Mouse (Mus musculus) cerebellum, postnatal 10 days (tissue): ENCODE results near the gene Mef2a.
A peak's percentile ranks its signal among the peaks of the same experiment; 100 is the strongest.

Source experiments
- DNase-seq, 2 experiments: peaks; one replicate each; pipeline ENCODE4 v3.0.0; 2021; ENCODE audit warnings: mixed read lengths in 2 of 2

Mef2a gene

DNA sequence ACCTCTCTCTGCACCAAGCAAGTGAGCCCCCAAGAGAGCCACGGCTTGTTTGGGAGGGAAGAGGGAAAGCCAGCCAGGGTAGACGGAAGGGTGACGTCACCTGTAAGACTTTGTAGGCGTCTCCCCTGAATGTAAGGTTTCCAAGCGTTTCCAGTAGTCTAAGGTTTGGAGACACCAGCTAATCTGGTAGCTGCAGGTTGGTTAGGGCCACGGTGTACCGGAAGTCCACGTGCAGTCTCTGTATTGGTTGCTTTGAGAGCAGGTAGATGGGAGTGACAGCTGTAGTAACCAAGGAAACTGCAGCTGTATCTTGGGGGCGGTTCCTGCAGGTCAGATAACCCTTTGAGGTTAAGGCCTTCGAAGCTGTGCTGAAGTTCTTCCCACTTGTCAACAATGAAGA lies 166.2 kb downstream of the Mef2a start:
- DNase-seq = no peak

DNA sequence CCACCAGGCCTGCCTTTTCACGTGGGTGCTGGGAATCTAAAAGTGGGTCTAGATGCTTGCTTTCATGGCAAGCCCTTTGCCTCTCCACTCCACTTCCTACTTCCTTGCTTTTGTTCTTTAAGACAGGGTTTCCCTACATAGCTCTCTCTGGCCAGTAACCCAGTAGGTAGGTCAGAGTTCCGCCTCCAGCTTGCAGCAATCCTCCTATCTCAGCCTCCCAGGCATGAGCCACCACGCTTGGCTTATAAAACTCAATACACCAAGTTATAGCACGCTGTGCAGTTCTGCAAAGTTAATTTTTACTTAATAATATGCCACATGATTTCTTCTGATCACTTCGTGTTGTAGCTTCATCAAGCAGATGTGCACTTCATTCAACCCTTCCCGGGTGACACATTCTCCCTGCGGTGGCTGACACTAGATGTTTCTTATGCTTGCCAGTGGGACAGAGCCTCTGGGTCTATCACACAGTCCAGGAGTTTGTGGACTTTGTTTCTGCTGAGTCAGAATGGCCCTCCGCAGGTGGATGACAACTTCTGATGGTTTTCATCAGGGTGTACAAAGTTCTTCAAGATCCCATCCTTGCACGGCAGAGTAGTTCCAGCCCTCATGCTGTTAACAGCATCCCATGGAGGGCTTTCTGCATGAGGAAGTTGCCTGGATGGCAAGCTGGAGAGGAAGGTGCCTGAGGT lies 166.8 kb downstream of the Mef2a start:
- DNase-seq = no peak

DNA sequence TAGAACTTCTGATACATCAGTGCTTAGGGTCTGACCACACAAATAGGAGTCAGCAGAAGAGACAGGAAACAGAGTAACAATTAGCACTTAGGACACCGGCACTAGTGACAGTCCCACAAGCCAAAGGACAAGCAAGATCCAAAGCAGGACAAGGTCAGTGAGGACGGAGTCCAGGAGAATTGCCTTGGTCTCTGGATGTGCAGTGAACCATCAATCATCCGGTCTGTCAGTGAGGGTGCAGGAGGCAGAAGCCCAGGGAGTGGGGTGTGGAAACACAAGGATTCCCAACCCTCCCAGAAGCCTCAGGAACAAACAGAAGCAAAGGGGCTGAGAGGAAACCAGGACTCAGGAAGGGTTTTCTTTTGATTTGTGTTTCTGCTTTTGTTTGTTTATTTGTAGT lies 169.0 kb downstream of the Mef2a start:
- DNase-seq = no peak

DNA sequence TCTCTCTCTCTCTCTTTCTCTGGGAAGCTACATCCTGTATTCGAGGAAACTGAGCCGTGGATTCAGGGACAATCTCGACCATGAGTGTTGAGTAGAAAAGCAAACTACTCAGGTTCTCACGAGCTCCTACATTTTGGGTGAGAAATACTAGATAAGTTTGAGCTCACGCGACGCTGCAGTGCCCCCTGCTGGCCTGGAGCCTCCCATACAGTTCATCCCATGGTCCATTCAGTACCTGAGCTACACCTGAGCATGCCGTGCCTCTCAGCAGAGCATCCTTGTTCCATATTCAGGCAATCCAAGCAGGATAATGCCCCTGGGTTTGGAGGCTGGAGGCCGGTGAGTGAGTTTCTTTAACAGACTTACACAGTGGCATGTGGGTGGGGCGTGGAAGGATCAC lies 173.2 kb downstream of the Mef2a start:
- DNase-seq = peak; percentile 84 to 89

DNA sequence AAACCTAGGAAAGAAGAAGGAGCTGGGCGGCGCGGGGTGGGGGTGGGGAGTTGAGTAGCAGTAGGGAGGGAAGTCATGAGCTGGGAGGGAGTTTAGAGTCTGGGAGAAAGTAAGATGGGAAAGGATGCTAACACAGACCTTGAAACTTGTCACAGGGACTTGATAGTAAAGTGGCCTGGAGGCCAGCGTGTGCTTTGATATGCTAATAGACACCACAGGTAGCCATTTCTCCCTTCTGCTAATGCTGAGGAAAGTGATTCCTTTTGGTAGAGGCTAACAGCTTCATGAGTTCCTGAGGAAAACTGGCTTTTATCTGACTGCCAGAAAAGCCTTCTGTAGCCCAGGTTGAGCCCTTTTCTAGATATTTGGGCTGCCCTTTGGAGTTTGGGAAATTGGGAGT lies 188.9 kb downstream of the Mef2a start:
- no peak for DNase-seq
